Mouse (Mus musculus) kidney, postnatal 36 days (tissue): ENCODE data around the gene Dixdc1.

Experiments
- DNase-seq, 2 experiments: peaks; one replicate each; pipeline ENCODE4 v3.0.0; 2021 to 2022; ENCODE audit warnings: mixed read lengths in 2 of 2

The Dixdc1 gene

GRCm38 (mm10) chr9:50698418-50699409 lies 40.6 kb downstream of the Dixdc1 start:
- peak; percentile 15 to 63 for DNase-seq

- DNase-seq = peak; percentile 84
Measured at GRCm38 (mm10) chr9:50697706-50698041, 41.6 kb downstream of the Dixdc1 start.

DNA sequence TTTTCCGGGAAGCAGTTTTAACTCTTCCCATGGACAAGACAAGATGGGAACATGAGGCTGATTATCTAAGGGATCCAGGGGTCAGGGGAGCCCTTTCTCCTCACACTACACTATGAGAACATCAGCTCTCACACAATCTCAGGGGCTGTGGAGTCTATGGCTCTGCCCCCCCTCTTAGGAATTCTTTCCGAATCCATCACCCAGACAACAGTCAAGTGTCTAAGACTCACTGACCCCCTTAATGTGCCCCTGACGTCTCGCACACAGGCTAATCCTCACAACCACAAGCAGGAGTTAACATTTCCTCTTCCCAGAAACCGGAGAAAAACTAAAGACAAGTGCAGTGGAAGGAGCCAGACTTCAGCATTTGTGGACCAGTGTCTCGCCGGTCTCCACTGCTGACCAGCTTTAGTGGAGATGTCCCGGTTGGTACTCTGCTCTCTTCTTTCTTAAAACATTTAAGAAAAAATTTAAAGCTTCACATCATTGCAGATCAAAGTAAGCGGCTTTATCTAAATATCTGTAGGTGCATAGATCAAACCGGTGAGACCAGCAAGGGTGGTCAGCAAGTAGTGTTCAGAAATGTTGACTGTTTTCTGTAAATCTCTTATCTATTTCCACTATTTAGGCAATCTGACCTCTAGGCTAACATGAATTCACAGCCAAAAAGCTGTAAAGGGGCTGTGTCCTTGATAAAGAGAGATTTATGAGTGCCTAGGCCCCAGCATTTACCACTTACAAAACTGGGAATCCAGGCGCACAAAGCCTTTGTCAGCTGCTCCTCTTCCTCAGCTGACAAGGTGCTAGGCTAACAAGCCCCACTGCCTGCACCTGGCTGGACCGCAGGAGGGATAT lies 42.2 kb downstream of the Dixdc1 start:
- no peak for DNase-seq

GRCm38 (mm10) chr9:50695153-50695552 lies 44.2 kb downstream of the Dixdc1 start:
- no peak for DNase-seq

- DNase-seq = peak; percentile 89 to 90
Measured at GRCm38 (mm10) chr9:50693631-50694030, 45.7 kb downstream of the Dixdc1 start.

GRCm38 (mm10) chr9:50692626-50693580 lies 46.4 kb downstream of the Dixdc1 start:
- DNase-seq = peak; percentile 40 to 62

GRCm38 (mm10) chr9:50686866-50687652 lies 52.3 kb downstream of the Dixdc1 start:
- no peak for DNase-seq

DNA sequence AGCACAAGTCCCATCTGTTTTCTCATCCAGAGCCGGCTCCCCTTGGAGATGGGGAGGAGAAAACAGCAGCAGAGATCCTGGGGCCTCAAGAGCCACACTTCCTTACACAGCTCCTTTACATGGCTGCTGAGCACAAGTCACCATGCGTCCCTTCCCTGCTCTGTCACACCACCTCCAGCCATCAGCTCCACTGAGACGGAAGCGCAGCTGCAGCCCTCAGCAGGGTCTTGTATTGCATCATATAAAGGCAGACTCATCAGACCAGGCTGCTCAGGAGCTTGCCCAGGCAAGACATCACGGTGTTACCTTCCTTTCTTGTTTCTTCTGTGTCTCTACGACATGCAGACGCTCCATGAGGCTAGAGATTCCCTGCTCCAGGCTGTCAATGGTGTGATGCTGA lies 57.6 kb downstream of the Dixdc1 start:
- DNase-seq = no peak

DNA sequence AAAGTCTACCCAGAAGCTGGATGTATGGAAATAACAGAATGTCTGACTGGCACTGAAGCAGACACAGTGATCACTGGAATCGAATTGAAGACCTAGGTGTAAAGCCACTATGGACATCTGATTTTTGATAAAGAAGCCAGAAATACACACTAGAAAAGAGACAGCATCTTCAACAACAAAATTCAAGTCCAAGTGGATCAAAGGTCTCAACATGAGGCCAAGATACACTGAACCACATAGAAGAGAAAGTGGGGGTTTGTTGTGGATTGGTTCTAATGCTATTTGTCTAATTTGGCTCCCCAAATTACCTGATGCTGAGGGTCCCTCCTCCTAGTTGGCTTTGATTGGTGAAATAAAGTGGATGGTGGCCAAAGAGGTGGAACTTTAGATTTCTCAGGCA lies 59.9 kb downstream of the Dixdc1 start:
- no peak for DNase-seq

- peak in 1 of 2 experiments; percentile 19 for DNase-seq
Measured at GRCm38 (mm10) chr9:50674771-50675170, 64.5 kb downstream of the Dixdc1 start.

GRCm38 (mm10) chr9:50670690-50671089 lies 68.6 kb downstream of the Dixdc1 start:
- peak; percentile 75 to 87 for DNase-seq

DNA sequence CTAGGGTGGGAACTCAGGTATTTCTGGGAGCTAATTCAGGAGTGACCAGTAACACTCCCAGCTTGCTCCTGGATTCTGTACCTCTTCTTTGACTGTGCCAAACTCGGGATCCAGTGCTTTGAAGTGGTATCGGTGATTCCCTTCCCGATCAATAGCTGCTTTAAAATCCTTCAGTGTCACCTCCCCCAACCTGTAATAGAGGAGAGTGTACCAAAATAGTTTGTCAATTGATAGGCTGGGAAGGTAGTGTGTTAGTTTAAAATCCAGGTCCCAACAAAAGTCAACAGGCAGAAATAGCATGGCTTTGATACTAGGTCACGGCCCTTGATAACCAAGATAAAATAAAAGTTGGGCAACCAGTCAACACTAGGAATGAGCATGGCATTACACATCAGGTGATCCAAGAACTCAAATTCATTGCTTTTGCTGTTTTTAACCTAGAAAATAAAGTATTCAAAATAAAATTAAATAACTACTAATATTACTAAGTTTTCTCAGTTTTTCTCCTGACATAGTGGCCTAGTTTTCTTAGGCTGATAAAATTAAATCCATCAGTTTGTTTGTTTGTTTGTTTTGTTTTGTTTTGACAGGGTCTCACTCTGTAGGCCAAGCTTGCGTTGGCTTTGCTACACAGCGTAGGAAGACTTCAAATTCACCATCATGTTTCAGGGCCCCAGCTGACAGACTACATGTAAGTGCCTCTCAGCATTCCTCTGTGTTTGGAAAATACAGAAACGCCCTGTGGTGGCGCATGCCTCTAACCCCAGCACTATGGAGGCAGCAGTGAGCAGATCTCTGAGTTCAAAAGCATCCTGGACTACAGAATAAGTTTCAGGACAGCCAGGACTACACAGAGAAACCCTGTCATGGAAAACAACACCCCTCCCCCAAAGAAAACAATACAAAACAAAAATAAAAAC lies 71.5 kb downstream of the Dixdc1 start:
- no peak for DNase-seq

- DNase-seq = no peak
Measured at GRCm38 (mm10) chr9:50666442-50666841, 72.9 kb downstream of the Dixdc1 start.

GRCm38 (mm10) chr9:50664826-50665225 lies 74.5 kb downstream of the Dixdc1 start:
- DNase-seq = no peak

- DNase-seq = peak; percentile 77
Measured at GRCm38 (mm10) chr9:50660431-50660830, 78.9 kb downstream of the Dixdc1 start.

DNA sequence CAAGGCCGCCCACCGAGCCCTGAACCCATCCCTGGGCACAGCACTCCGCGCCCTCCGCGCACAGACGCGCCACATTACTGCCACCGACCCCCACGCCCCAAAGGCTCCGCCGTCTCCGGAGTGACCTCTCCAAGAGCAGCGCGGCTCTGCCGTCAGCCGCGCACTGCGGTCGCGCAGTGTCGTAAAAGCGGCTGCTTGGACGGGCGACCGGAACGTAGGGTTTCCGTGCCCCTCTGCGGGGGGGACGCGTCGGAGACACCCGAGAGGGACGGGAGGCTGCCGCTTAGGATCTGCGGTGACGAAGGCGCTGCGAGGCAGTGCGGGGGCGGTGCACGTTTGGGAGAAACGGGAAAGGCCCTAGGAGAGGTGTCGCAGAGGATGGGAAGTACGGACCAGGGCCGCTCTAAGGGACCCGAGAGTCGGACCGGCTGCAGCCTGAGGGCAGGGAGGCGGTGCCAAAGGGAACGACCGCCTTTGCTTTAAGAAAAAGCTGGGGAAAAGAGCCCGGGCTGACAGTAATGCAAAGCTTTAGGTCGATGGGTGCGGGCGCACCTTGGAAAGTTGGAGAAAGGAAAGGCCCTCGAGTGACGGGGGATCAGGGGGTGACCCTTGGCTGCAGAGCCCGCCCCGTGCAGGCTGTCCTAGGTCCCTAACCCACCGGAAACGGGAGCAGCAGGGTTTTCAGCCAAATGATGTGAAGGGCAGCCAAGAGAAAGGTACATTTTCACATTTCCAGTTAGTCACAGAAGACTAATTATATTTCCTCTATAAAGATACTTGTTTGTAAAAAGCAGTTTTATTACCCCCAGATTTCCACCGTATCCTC lies 79.7 kb downstream of the Dixdc1 start, which contains the start of gene Dlat:
Gene Dlat, minus strand, starts transcription at position 389 of the 826 bp plus-strand sequence.
- peak; percentile 87 to 92 for DNase-seq

- peak; percentile 8 to 38 for DNase-seq
Measured at GRCm38 (mm10) chr9:50658941-50659388, 80.4 kb downstream of the Dixdc1 start.

- no peak for DNase-seq
Measured at GRCm38 (mm10) chr9:50658391-50658790, 80.9 kb downstream of the Dixdc1 start.

DNA sequence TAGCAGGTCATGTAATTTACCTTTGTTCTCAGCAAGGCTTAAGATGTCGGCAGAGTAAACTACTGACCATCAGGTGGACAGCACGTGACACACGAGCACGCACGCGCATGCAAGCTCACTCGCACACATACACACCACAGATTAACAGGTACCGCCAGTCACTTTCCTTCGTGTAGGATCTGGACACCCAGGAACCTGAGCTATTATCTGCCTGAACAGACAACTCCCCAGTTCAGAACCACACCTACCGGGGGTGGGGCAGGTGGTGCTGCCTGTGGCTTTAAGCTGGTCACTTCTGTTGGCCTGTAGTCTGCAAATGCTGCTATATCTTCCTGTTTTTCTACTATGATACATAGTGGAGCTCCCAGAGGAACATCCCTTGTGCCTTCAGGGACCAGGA lies 88.8 kb downstream of the Dixdc1 start:
- no peak for DNase-seq
